Mouse (Mus musculus) liver, embryonic 14 days (tissue): ENCODE results near the gene Olfr625-ps1. TPM values are rescaled to one million over a fixed set of nuclear protein-coding genes. Genes with fewer than 3 reads are reported as not detected.

Experiments
- polyA plus RNA-seq: library from polyadenylated mRNA; depleted of rRNA; stranded (reverse); fragments of >200 nt; gene quantifications from 2 replicates; pipeline ENCODE4 v1.2.3, GENCODE M21; 2012; rRNA removed

Olfr625-ps1 gene
- polyA plus RNA-seq, result not detected in 2 replicates

DNA sequence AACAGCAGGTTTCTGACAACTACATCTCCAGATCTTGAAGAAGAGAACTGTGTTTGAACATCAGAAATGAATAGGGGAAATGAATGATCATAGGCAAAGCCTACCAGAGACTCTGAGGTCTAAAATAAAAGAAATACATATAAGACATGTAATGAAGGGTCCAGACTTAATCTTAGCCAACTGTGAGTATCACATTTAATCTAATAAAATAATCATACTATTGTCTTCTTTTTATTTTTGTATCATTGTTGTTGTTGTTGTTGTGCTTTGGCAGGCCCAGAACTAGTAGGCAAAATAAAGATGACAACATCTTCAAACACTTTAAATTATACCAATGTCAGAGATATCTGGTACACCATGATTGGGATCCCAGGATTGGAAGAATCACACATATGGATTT lies at the start of gene Olfr625-ps1:
Gene Olfr625-ps1 (plus strand): TSS at position 301 of the 400 bp plus-strand sequence.

DNA sequence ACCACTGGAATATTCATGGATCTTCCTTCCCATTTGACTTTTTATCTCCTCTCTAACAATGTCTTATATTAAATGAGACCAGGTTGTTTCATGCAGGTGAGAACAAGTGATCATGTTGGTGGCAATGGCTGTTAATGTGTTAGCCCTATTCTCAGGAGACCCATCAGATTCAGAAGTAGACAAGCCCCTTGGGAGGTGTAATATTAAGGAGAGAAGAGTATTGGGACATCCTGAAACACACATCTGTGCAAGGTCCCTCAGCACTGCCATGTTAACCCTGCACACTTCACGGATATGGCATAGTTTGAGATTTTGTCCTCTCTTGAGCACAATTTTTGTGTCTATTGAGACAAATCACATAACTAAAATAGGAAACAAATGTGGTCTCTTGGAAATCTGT lies 39.9 kb upstream of the Olfr625-ps1 start, which contains the start of gene Olfr622:
Gene Olfr622 (minus strand): TSS at position 101 of the 400 bp plus-strand sequence.

DNA sequence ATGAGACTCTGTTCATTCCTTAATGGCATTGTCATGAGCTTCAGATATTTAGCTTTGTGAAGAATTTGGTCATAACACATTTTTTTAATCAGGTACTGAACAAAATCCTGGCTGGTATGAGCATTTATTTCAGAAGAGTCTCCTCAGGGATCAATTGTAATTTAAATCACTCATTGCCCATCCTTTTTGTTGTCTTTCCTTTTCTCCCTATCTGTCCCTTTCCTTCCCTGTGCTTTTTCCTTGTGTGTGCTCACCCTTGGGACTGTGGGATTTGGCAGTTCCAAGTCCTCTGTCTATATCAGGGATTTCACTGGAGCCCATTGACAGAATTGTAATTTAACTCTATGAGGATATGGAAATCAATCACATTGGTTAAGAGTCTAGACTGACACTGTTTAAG lies 18.9 kb upstream of the Olfr625-ps1 start, which contains the start of gene Olfr623:
Gene Olfr623 (minus strand): TSS at position 101 of the 400 bp plus-strand sequence.

DNA sequence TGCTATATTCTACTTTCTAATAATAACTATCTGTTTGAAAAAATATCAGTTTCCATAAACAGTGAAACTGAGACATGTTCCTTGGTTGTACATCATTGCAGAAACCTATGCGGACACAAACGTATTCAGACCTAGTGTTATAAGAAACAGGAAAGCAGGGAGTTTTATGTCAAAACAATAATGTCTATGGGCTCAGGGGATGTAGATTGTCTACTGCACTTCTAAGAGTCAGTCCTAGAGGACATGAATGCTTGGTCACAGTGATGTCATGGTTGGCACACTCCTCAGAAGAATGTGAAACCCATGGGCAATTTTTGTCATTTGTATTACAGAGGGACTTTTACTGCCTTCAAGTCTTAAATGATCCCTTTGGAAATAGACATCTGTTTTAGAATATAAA lies 11.4 kb upstream of the Olfr625-ps1 start, which contains the start of gene Olfr624:
Gene Olfr624 (minus strand): TSS at position 101 of the 400 bp plus-strand sequence.

DNA sequence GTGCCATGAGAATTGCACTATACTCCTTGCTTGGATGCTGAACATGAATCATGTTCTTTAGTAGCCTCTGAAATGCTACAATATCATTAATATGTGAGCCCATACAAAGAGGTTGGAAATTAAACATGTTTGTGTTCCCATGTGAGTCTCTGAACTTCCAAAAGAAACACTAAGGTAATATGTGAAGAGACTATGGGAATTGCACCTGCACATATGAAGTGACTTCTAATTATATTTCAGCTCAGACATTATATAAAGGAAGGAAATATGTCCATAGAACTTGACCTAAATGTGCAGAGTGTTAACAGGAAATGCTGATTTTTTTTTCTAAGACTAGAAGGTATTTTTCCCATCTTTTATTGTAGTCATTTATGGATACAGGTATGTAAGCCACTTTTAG lies 31.9 kb downstream of the Olfr625-ps1 start, which contains the start of gene Olfr243:
Gene Olfr243 (plus strand): TSS at position 301 of the 400 bp plus-strand sequence.

DNA sequence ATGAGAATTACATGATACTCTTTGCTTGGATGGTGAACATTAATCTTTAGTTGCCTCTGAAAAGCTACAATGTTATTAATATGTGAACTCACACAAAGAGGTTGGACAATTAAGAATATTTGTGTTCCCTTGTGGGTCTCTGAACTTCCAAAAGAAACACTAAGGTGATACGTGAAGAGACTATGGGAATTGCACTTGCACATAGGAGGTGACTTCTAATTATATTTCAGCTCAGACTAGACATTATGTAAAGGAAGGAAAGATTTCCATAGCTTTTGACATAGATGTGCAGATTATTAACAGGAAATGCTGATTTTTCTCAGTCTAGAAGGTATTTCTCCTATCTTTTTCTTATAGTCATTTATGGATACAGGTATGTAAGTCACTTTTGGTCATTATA lies 47.6 kb downstream of the Olfr625-ps1 start, which contains the start of gene Olfr628:
Gene Olfr628 (plus strand): TSS at position 301 of the 400 bp plus-strand sequence.

Other genes starting within 250 kb of the Olfr625-ps1 start
- gene Olfr605, start 237.3 kb upstream of the Olfr625-ps1 start, polyA plus RNA-seq, result not detected in 2 replicates
- gene Olfr606, start 233.7 kb upstream of the Olfr625-ps1 start, polyA plus RNA-seq, result not detected in 2 replicates
- gene Olfr607, start 218.6 kb upstream of the Olfr625-ps1 start, polyA plus RNA-seq, result not detected in 2 replicates
- gene Olfr608, start 212.8 kb upstream of the Olfr625-ps1 start, polyA plus RNA-seq, result not detected in 2 replicates
- not detected in 2 replicates for gene Olfr609, start 184.7 kb upstream of the Olfr625-ps1 start, polyA plus RNA-seq
- not detected in 2 replicates for gene Olfr610, start 170.6 kb upstream of the Olfr625-ps1 start, polyA plus RNA-seq
- gene Olfr611, start 161.9 kb upstream of the Olfr625-ps1 start, polyA plus RNA-seq, result not detected in 2 replicates
- gene Olfr612, start 140.0 kb upstream of the Olfr625-ps1 start, polyA plus RNA-seq, result not detected in 2 replicates
- not detected in 2 replicates for gene Olfr613, start 134.6 kb upstream of the Olfr625-ps1 start, polyA plus RNA-seq
- not detected in 2 replicates for gene Olfr615, start 126.6 kb upstream of the Olfr625-ps1 start, polyA plus RNA-seq
- gene Olfr616, start 113.6 kb upstream of the Olfr625-ps1 start, polyA plus RNA-seq, result not detected in 2 replicates
- not detected in 2 replicates for gene Olfr617, start 109.7 kb upstream of the Olfr625-ps1 start, polyA plus RNA-seq
- gene Olfr618, start 92.6 kb upstream of the Olfr625-ps1 start, polyA plus RNA-seq, result not detected in 2 replicates
- gene Olfr619, start 82.1 kb upstream of the Olfr625-ps1 start, polyA plus RNA-seq, result not detected in 2 replicates
- not detected in 2 replicates for gene Olfr620, start 70.2 kb upstream of the Olfr625-ps1 start, polyA plus RNA-seq
- 0.02 TPM in 1 of 2 replicates, not detected in the other for gene Olfr622, start 40.0 kb upstream of the Olfr625-ps1 start, polyA plus RNA-seq
- gene Olfr623, start 19.0 kb upstream of the Olfr625-ps1 start, polyA plus RNA-seq, result not detected in 2 replicates
- gene Olfr624, start 11.5 kb upstream of the Olfr625-ps1 start, polyA plus RNA-seq, result under 0.01 TPM in 2 replicates
- gene Olfr243, start 32.0 kb downstream of the Olfr625-ps1 start, polyA plus RNA-seq, result not detected in 2 replicates
- gene Olfr628, start 47.7 kb downstream of the Olfr625-ps1 start, polyA plus RNA-seq, result not detected in 2 replicates
- 0.06 and 0.08 TPM in 2 replicates for gene Olfr629, start 62.2 kb downstream of the Olfr625-ps1 start, polyA plus RNA-seq
- gene Olfr630, start 74.6 kb downstream of the Olfr625-ps1 start, polyA plus RNA-seq, result 0.03 TPM in 2 replicates
- 0.01 TPM in 1 of 2 replicates, not detected in the other for gene Olfr69, start 88.9 kb downstream of the Olfr625-ps1 start, polyA plus RNA-seq
- 0.06 and 0.08 TPM in 2 replicates for gene Olfr68, start 97.0 kb downstream of the Olfr625-ps1 start, polyA plus RNA-seq
- 0.01 and 0.02 TPM in 2 replicates for gene Olfr67, start 109.1 kb downstream of the Olfr625-ps1 start, polyA plus RNA-seq
- gene Hbb-bt, start 131.3 kb downstream of the Olfr625-ps1 start, polyA plus RNA-seq, result 72,714 and 77,546 TPM in 2 replicates
- 210,584 and 218,066 TPM in 2 replicates for gene Hbb-bs, start 145.4 kb downstream of the Olfr625-ps1 start, polyA plus RNA-seq
- gene Hbb-bh2, start 157.8 kb downstream of the Olfr625-ps1 start, polyA plus RNA-seq, result 0.17 and 0.27 TPM in 2 replicates
- 208 and 218 TPM in 2 replicates for gene Hbb-bh1, start 160.4 kb downstream of the Olfr625-ps1 start, polyA plus RNA-seq
- 398 and 559 TPM in 2 replicates for gene Hbb-y, start 170.5 kb downstream of the Olfr625-ps1 start, polyA plus RNA-seq
- gene Olfr66, start 203.5 kb downstream of the Olfr625-ps1 start, polyA plus RNA-seq, result 0.01 and 0.05 TPM in 2 replicates
- not detected in 2 replicates for gene Olfr64, start 211.8 kb downstream of the Olfr625-ps1 start, polyA plus RNA-seq
- gene Olfr65, start 220.8 kb downstream of the Olfr625-ps1 start, polyA plus RNA-seq, result not detected in 2 replicates
- gene Olfr631, start 246.1 kb downstream of the Olfr625-ps1 start, polyA plus RNA-seq, result 0.45 and 0.77 TPM in 2 replicates